ENCODE assay signal across 23 mouse cellular contexts in genomic region chr4:123524746-123525145, GRCm38 (mm10).
DNase-seq lines count a peak whose midpoint lies in the region; ATAC-seq and TF ChIP-seq lines count a peak whose summit lies in the region.
"Had no signal": no experiment of that assay in that cellular context is flagged by ENCODE, and none has a peak within 500 bp of the region (broad histone marks: within the 10 kb centered on the region; RNA-seq: fewer than 3 reads in every experiment).

No protein-coding gene starts in this region.

- DNase-seq in liver, embryonic 11.5 days (ENCODE audit: low spot score): no peak
- DNase-seq in liver (no peak), G1E (ENCODE audit: low spot score) (no peak)
- DNase-seq in hindbrain, embryonic 14.5 days (ENCODE audit: low spot score): no peak
- DNase-seq in urinary bladder, postnatal 10 days (ENCODE audit: low spot score): no peak
- DNase-seq in heart, adult 8-10 months (ENCODE audit: low spot score): no peak
- DNase-seq in lung, postnatal 0 days (ENCODE audit: low spot score): no peak
- DNase-seq: adrenal gland, adult 8-10 months; cerebellum, adult 11-12 months; cerebellum, postnatal 25 days; gastrocnemius, adult 2 months; heart, postnatal 10 days; layer of hippocampus, adult 9-11 months; left cerebral cortex, postnatal 4 days; lung, postnatal 4 days had no signal

- H3K4me2 ChIP-seq in liver, embryonic 11.5 days: no peak overlapping the region
- peak overlapping the region; percentile 54 for H3K4me2 ChIP-seq in hindbrain, embryonic 14.5 days (replicated peaks)
- no peak overlapping the region for H3K4me2 ChIP-seq in liver, embryonic 15.5 days
- no peak overlapping the region for H3K4me2 ChIP-seq in lung, postnatal 0 days (replicated peaks; ENCODE audit: low read depth, low read length)
- H3K4me2 ChIP-seq: embryonic facial prominence, embryonic 12.5 days; limb, embryonic 15.5 days; lung, embryonic 15.5 days; midbrain, embryonic 12.5 days had no signal

- H3K4me3 ChIP-seq in liver, embryonic 11.5 days (ENCODE audit: low read depth, low read length): no peak overlapping the region
- H3K4me3 ChIP-seq in G1E (ENCODE audit: low read depth, low read length): no peak overlapping the region
- no peak overlapping the region for H3K4me3 ChIP-seq in hindbrain, embryonic 14.5 days (replicated peaks; ENCODE audit: low read length)
- no peak overlapping the region for H3K4me3 ChIP-seq in liver, embryonic 15.5 days (replicated peaks)
- no peak overlapping the region for H3K4me3 ChIP-seq in lung, postnatal 0 days (ENCODE audit: low read depth, low read length)
- H3K4me3 ChIP-seq: embryonic facial prominence, embryonic 12.5 days; gastrocnemius, adult 2 months; heart, embryonic 10.5 days; limb, embryonic 15.5 days; lung, embryonic 15.5 days; midbrain, embryonic 12.5 days had no signal

- ATAC-seq in liver, embryonic 11.5 days (replicated peaks; ENCODE audit: low FRiP score): peak; percentile 31; the same call in 1 of the 2 replicates
- ATAC-seq in G1E (ENCODE audit: extremely low read depth, insufficient number of reproducible peaks, low FRiP score, poor library complexity, severe bottlenecking): peak; percentile 69
- no peak for ATAC-seq in hindbrain, embryonic 14.5 days (ENCODE audit: low FRiP score)
- peak; percentile 52 for ATAC-seq in liver, embryonic 15.5 days (ENCODE audit: insufficient read depth)
- no peak for ATAC-seq in lung, postnatal 0 days
- ATAC-seq: activated CD4-positive, CD25-positive, alpha-beta regulatory T cell, adult 4 months; intestine, postnatal 0 days had no signal

- 0 out of 2 replicates have a peak, but pooled peaks cover 2% of the 10 kb centered on the region for H3K4me1 ChIP-seq in liver, embryonic 11.5 days (replicated peaks; ENCODE audit: control insufficient read depth, insufficient read depth, low read length)
- H3K4me1 ChIP-seq in G1E (ENCODE audit: insufficient read depth, low read depth, low read length): peaks cover 6% of the 10 kb centered on the region; the same call in 1 of the 2 replicates
- peaks cover 59% of the 10 kb centered on the region for H3K4me1 ChIP-seq in hindbrain, embryonic 14.5 days (replicated peaks; ENCODE audit: control insufficient read depth, insufficient read depth, low read length)
- peaks cover 16% of the 10 kb centered on the region for H3K4me1 ChIP-seq in liver, embryonic 15.5 days (replicated peaks)
- H3K4me1 ChIP-seq in lung, postnatal 0 days (ENCODE audit: insufficient read depth, low read depth, low read length): peaks cover 5% of the 10 kb centered on the region; the same call in 1 of the 2 replicates

- no peak for TF ChIP-seq CTCF in G1E (IDR thresholded peaks at IDR 0.05; ENCODE audit: low read depth, low read length)
- TF ChIP-seq CTCF in lung, postnatal 0 days (IDR thresholded peaks at IDR 0.05): no peak

- H3K36me3 ChIP-seq in liver, embryonic 11.5 days (ENCODE audit: control insufficient read depth, insufficient read depth, low read length): no peaks in the 10 kb centered on the region
- peaks cover 2% of the 10 kb centered on the region for H3K36me3 ChIP-seq in G1E (replicated peaks)
- no peaks in the 10 kb centered on the region for H3K36me3 ChIP-seq in hindbrain, embryonic 14.5 days (replicated peaks; ENCODE audit: control insufficient read depth, insufficient read depth)
- no peaks in the 10 kb centered on the region for H3K36me3 ChIP-seq in liver, embryonic 15.5 days (replicated peaks)
- H3K36me3 ChIP-seq in lung, postnatal 0 days (ENCODE audit: insufficient read depth, low read length): no peaks in the 10 kb centered on the region
- H3K36me3 ChIP-seq: embryonic facial prominence, embryonic 12.5 days; limb, embryonic 15.5 days; lung, embryonic 15.5 days had no signal

- H3K27ac ChIP-seq in liver, embryonic 11.5 days (ENCODE audit: low read depth, low read length): no peak overlapping the region
- no peak overlapping the region for H3K27ac ChIP-seq in hindbrain, embryonic 14.5 days
- H3K27ac ChIP-seq in liver, embryonic 15.5 days (replicated peaks): no peak overlapping the region
- no peak overlapping the region for H3K27ac ChIP-seq in lung, postnatal 0 days (ENCODE audit: low read length)
- H3K27ac ChIP-seq: embryonic facial prominence, embryonic 12.5 days; gastrocnemius, adult 2 months; heart, embryonic 10.5 days; limb, embryonic 15.5 days; lung, embryonic 15.5 days; midbrain, embryonic 12.5 days had no signal

- H3K9me3 ChIP-seq in liver, embryonic 11.5 days (ENCODE audit: control insufficient read depth, low read length): no peaks in the 10 kb centered on the region
- no peaks in the 10 kb centered on the region for H3K9me3 ChIP-seq in G1E (replicated peaks)
- H3K9me3 ChIP-seq in hindbrain, embryonic 14.5 days (ENCODE audit: control insufficient read depth, low read length): no peaks in the 10 kb centered on the region
- no peaks in the 10 kb centered on the region for H3K9me3 ChIP-seq in liver, embryonic 15.5 days (replicated peaks)
- H3K9me3 ChIP-seq in lung, postnatal 0 days (ENCODE audit: low read length): no peaks in the 10 kb centered on the region
- H3K9me3 ChIP-seq: embryonic facial prominence, embryonic 12.5 days; heart, embryonic 10.5 days; limb, embryonic 15.5 days; lung, embryonic 15.5 days; midbrain, embryonic 12.5 days had no signal

- H3K9ac ChIP-seq in liver, embryonic 11.5 days (ENCODE audit: low read depth, low read length): no peak overlapping the region
- no peak overlapping the region for H3K9ac ChIP-seq in hindbrain, embryonic 14.5 days
- no peak overlapping the region for H3K9ac ChIP-seq in liver, embryonic 15.5 days
- no peak overlapping the region for H3K9ac ChIP-seq in lung, postnatal 0 days (replicated peaks; ENCODE audit: low read depth)
- H3K9ac ChIP-seq: embryonic facial prominence, embryonic 12.5 days; limb, embryonic 15.5 days; lung, embryonic 15.5 days; midbrain, embryonic 12.5 days had no signal

- H3K27me3 ChIP-seq in liver, embryonic 11.5 days (replicated peaks; ENCODE audit: control insufficient read depth, insufficient read depth, low read length): no peaks in the 10 kb centered on the region
- H3K27me3 ChIP-seq in G1E (ENCODE audit: insufficient read depth, low read length): peaks cover 2% of the 10 kb centered on the region; the same call in 1 of the 2 replicates
- H3K27me3 ChIP-seq in hindbrain, embryonic 14.5 days (ENCODE audit: control insufficient read depth, insufficient read depth, low read length): no peaks in the 10 kb centered on the region
- H3K27me3 ChIP-seq in liver, embryonic 15.5 days: no peaks in the 10 kb centered on the region
- no peaks in the 10 kb centered on the region for H3K27me3 ChIP-seq in lung, postnatal 0 days (replicated peaks; ENCODE audit: insufficient read depth, low read length)
- H3K27me3 ChIP-seq: embryonic facial prominence, embryonic 12.5 days; limb, embryonic 15.5 days; lung, embryonic 15.5 days; midbrain, embryonic 12.5 days had no signal

- 74% methylated on average over 5 of the region's 5 CpGs for WGBS in liver, embryonic 11.5 days
- 90% methylated on average over 5 of the region's 5 CpGs for WGBS in hindbrain, embryonic 14.5 days
- 43% methylated on average over 5 of the region's 5 CpGs for WGBS in liver, embryonic 15.5 days (ENCODE audit: insufficient replicate concordance)
- 84% methylated on average over 5 of the region's 5 CpGs for WGBS in lung, postnatal 0 days

- TF ChIP-seq EP300 in lung, postnatal 0 days (IDR thresholded peaks at IDR 0.05): no peak

Comparison
In these comparisons a context has a peak if more than half of its experiments do, and no peak if none do; other contexts are left out.
1. ATAC-seq: peak in liver, embryonic 11.5 days (single experiment), G1E (single experiment) and liver, embryonic 15.5 days (single experiment); none in hindbrain, embryonic 14.5 days (single experiment) and lung, postnatal 0 days (single experiment).